Mouse (Mus musculus) adrenal gland, adult 18-20 months (tissue): ENCODE measurements around the gene Rec114. TPM values are rescaled to one million over a fixed set of nuclear protein-coding genes. Genes with fewer than 3 reads are reported as not detected.

Experiments
- DNase-seq, 2 experiments: peaks; one replicate each; pipeline ENCODE4 v3.0.0; 2021 to 2022; ENCODE audit warnings: low spot score in 2 of 2
- long read RNA-seq, 2 experiments: library from polyadenylated mRNA; stranded (forward); transcript quantifications; one replicate each; pipeline ENCODE4 v2.0.0; 2021
- total RNA-seq, 2 experiments: library from RNA; stranded (reverse); gene quantifications; 1 replicate in 1 of 2; 2 replicates in 1 of 2; pipeline ENCODE4 v1.2.3; 2021

Rec114 gene
- 1 to 10 TPM in 1 of 2 experiments, not detected in 1; 2.9 TPM for total RNA-seq
- long read RNA-seq, experiment 1: 0 reads
- long read RNA-seq, experiment 2, partial matches to known transcripts: 1 of 3 reads
- long read RNA-seq, experiment 2, other reads (novel, unspliced or antisense): 2 of 3 reads

DNA sequence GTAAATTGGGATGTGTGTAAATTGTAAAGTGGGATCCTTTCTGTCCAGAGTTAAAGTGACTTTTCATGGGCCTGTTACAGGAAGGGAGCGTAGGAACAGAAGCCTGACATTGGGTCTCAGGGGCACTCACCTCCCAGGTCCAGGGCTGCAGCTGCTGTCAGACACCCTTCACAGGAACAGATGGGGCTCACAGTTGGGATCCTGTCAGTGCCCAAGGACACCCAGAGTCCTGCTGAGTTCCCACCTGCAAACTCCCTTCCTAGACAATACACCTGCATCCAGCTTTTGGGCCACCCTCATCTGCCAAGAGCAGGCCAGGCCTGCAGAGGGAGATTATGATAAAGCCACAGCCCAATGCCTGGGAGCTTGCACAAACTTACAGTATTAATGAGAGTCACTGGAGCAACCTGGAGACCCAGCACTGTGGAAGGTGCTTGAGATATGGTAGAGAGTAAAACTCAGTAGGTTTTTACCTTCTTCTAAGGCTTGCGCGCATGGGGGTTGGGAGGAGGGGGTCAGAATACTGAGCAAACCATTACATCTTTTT is at the start of gene Rec114:
TSS of gene Rec114 (minus strand) at position 263 of the 547 bp plus-strand sequence.
- DNase-seq: no peak

- DNase-seq: no peak
These were observed 45.7 kb upstream of the Rec114 start for GRCm38 (mm10) chr9:58789476-58789875.

DNA sequence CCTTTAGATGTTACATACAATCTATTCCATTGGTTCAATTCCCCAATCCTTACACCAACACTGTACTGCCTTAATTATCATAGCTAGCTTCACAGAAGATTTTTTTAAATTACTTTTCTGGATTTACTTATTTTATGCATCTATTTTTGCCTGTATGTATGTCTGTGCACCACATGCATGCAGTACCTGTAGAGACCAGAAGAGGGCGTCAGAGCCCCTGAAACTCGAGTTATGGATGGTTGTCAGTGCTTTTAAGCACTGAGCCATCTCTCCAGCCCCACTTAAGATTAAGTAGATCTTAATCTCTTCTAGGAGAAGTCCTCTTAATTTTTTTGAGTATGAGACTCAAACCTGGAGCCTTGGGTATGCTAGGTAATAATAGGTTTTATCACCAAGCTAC is 31.6 kb upstream of the Rec114 start:
- DNase-seq: no peak

- no peak for DNase-seq
These were observed 31.0 kb upstream of the Rec114 start for GRCm38 (mm10) chr9:58774761-58775160.

DNA sequence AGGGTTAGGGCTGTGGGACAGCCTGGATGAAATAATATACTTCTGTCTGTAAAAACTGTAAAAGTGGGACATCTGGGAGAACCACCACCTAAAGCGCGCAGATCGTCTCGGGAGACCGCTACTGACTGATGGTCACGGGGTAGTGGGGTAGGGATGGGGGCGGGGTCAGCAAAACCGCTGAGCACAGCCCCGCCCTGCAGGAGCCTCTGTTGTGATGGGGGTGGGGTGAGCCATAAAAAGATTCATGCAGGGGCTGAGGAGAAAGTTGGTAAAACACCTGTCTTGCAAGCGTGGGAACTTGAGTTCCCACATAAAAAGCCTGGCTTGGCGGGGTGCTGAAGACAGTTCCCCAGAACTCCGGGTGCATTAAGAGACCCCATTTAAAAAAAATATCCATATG is 26.2 kb upstream of the Rec114 start:
- DNase-seq: no peak

DNA sequence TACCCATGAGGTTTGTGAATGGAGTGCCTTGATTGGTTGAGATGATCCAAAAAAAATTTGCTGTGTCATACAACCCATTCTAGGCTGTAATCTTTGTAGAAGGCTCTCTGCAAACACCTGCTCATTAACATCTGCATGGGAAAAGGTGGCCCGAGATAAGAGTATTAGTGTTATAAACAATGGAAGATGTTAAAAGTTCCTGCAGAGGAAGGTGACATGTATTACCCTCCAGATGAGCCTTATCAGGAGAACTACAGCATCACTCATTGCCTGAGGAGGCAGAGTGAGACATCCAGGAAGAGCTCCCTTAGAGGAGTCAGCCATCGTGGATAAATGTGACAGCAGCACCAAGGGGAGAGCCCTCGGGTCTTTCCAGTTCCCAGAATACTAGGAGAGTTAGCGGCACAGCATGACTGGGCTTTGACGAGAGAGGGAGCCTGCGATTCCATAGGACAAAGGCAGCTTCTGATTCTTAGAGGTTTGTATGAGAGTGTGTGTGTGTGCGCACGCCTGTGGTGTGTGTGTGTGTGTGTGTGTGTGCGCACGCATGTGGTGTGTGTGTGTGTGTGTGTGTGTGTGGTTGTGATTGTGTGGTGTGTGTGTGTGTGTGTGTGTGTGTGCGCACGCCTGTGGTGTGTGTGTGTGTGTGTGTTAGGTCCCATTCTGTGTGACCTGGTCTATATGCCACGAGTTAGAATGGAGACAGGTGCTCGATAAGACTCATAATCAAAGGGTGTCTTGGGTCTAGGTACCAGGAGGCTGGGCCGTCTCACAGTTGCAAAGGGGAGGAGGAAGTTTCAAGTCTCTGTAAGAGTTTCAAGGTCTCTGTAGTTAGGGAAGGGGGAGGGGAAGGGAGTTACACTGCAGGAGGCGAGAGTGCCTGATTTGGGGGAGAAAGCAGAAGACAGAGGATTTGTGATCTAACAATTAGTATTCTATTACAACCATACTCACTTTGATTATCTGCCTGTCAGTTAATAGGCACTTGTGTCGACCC is 23.5 kb upstream of the Rec114 start:
- DNase-seq: no peak

DNA sequence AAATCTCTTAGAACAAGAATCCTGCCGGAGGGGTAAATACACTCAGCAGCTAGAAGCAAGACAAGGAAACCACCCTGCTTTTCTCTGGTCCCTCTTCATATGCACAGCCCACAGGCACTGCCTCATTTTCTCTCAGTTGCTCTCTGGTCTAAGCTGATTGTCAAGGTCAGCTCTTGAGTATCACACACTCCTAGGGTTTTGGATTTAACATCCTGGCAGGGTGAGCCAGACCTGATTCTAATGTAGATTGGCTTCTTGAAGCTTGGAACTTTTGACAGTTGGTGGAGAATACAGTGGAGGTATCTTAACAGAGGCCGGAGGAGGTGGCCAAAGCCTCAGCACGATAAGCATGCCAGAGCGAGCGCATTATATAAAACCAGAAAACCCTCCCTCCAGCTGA is 20.6 kb upstream of the Rec114 start:
- no peak for DNase-seq

DNA sequence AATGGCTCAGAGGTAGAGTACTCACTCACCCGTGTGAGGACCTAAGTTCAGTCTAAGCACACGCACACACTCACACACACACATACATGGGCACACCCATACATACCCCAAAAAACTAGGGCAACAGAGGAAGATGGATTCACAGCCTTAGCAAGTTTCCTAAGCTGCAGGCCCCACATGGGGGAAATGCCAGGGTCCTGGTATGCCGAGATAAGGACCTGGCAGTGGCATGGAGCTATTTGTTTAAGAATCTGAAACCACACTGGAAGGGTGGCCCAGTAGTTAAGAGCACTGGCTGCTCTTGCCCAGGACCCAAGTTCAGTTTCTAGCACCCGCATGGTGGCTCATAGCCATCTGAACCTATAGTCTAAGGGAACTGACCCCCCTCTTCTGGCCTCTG is 19.4 kb upstream of the Rec114 start:
- no peak for DNase-seq

DNA sequence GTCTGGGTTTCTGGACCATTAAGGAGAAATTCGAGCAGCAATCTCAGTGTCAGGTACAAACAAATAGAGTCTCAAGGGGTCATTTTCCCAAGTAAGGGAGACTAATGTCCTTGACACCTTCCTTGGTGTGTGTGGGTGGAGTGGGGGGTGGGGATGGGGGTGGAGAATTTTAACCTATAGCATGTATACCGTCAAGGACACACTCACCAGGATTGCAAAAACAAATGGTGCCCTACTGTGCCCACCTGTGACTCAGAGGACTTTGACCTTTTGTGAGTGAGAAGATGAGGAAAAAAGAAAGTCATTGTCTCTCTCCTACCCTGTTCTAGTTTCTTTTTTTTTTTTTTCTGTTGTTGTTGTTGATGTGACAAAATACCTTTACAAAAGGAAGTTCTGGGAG is 18.3 kb upstream of the Rec114 start:
- DNase-seq: no peak

- no peak for DNase-seq
These were observed 15.0 kb upstream of the Rec114 start for GRCm38 (mm10) chr9:58758754-58759153.

DNA sequence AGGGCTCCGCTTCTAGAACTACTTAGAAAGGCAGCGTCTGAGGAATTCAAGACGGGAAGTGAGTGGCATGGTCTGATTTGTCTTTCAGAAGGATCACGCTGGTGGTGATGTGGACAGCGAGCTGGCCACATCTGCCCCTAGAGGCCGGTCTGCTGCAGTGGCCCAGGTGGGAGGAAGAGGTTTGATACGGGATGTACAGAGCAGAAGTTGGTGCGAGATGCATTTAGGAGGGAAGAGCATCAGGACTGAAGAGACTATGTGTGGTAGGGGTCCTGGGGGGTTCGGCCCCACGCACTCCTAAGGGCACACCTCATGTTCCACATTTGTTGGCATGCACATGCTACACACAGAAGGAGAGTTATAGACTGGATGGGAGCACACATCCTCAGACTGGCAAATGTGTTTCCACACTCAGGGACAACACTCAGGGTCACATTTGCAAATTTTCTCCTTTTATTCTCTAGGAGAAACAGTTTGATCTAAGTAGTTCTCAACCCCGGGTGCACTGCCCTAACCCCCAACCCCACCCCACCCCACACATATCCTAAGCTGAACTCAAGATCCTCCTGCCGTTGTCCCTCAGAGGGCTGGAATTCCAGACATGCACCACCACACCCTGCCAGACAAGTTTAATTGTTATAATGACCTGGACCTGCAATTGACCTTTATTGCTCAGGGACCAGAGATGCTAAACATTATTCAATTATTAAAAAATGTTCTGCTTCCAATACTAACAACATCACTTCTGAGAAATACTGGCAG is 12.8 kb upstream of the Rec114 start:
- DNase-seq: no peak

DNA sequence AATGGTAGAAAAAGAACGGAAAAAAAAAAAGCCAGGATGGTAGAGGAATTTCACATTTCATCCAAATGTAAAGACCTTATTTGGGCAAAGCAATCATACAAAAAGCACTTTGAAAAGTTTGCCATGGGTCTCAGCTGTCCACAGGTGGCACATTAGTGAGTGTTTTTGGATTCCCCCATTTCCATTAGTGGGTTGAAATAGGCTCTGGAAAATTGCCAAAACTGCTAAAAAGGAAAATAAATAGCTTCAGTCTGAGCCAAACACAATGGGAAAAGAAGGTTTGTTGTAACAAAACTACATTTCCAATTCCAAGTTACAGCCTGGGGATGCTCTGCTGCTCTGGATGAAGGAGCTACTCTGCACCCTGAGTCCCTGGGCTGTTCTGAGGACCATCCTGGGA is 9.8 kb upstream of the Rec114 start:
- DNase-seq: no peak

- no peak for DNase-seq
These were observed 4.4 kb upstream of the Rec114 start for GRCm38 (mm10) chr9:58748142-58748541.

DNA sequence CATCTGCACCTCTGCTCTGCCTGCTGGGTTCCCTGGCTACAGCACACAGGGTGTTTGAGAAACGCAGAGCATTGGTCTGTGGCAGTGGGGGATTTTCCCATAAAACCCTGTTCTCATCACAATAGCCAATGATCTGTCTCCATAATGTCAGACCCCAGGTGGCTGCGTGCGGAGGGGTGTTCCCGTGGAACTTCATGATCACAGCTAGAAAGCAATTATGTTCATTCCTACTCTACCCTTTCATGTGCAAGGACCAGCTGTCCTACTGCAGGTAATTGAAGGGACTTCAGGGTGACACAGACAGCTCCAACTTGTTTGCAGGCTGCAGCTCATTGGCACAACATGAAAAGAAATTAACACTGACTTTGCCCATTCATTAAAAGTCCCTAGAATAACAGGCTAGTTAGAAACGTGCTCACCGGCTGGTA is 3.6 kb upstream of the Rec114 start:
- no peak for DNase-seq

GRCm38 (mm10) chr9:58742692-58743091 is 1.1 kb downstream of the Rec114 start:
- DNase-seq: no peak

DNA sequence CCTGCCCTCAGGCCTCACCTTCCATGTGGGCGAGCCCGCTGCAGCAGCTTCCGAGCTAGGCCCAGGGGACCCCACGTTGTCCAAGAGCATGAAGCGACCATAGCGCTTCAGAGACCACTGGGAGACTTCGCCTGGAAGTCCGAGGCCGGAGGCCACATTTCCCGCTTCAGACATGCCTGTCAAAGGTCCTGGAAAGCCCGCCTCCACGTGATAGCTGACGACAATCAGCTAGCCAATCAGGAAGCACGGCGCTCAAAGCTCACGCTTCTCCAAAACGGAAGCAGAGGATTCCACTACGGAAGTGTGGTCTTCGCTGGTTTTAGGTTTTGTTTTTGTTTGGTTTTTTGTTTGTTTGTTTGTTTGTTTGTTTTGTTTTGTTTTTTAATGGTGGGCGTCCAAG is 2.4 kb downstream of the Rec114 start:
- DNase-seq: no peak

DNA sequence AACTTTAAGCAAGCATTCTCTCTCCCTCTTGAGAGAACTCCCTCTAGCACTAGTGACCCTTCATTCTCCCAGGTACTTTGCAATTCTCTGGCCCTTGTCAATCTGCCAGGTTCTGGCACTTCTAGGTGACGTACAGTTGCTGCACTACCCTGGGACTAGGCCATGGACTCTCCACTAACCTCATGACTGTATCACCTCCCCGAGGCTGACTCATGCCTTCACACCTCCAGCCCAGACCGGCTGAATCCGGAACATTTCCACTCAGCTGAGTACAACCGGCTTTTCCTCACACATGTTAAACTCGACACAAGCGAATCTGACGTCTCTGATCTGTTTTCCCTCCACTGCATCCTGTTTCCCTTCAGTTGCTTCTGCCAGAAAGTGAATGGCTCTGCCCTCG is 4.0 kb downstream of the Rec114 start:
- DNase-seq: no peak

- no peak for DNase-seq
These were observed 20.6 kb downstream of the Rec114 start for GRCm38 (mm10) chr9:58723165-58723564.

DNA sequence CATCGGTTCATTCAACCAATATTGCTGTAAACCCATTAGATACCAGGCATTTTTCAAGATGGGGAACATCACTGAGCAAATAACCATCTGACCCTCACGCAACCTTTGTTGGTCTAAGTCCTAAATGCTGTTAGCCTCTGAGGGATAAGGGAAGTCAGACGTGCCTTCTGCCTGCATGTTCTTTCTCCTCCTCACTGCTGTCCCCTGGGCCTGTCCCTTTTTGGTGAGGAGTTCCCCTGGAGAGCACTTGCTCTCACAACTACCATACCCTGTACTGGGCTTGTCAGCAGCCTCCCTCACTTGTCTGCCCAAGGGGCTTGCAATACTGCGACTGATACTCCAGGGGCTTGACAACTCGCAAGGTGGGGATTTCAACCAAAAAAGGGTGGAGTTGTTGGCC is 21.6 kb downstream of the Rec114 start:
- DNase-seq: no peak

DNA sequence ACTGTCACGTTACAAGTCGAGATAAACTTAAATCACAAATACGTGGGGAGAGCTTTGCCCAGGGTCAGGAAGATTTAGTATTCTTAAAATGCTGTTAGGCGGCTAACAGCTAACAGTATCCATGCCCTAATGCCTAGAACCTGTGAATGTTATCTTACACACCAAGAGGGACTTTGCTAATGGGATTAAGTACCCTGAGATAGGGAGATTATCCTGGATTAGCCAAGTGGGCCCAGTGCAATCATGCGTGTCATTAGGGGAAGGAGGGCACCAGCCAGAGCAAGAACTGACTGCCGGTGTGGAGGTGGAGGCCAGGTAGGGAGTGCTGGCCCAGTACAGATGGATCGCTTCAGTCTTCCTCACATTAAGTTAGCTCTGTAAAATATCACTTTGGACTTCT is 22.7 kb downstream of the Rec114 start:
- DNase-seq: no peak

DNA sequence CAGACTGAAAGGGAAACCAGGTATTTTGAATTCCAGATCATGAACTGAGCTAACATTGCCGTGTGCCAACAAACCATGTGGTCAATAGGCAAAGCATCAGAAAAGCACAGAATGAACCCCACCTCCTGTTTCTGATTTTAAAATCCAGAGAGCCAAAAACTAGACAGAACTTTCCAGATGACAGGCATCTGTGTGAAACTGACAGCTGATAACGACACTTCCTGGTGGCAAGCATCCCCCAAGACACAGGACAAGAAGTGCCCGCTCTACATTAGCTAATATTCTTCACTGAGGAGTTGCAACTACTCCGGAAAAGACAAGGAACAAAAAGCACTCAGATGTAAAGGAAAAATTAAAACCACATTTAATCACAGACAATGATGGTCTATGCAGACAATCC is 23.6 kb downstream of the Rec114 start:
- DNase-seq: no peak

GRCm38 (mm10) chr9:58719471-58719870 is 24.3 kb downstream of the Rec114 start:
- no peak for DNase-seq
